Mouse (Mus musculus): ENCODE results near the gene Pxmp4.

Gene Pxmp4

GRCm38 (mm10) chr2:154603638-154604153, at the start of gene Pxmp4:
Gene Pxmp4, minus strand, starts transcription at chr2:154603708.
- DNase-seq (ENCODE audit: low read depth, low spot score), result peak; percentile 98

- peak; percentile 39 for DNase-seq (ENCODE audit: low read depth, low spot score)
Observed at GRCm38 (mm10) chr2:154651363-154651762, 47.9 kb upstream of the Pxmp4 start, which contains the start of gene Chmp4b. Gene Chmp4b, plus strand, starts transcription at chr2:154651705.

DNA sequence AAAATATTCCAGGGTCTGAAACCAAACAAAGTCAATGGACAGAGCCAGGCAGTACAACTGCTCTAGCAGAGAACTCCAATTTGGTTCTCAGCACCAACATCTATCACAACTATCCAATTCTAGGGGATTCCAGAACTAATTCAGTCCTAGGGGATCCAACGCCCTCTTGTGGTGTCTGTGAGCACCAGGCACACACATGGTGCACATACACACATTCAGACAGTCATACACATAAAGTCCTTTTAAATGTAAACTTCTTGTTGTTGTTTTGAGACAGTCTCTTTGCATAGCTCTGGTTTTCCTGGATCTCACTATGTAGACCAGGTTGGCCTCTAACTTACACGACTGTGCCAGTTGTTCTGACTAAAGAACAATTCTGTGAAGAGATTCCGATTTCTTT, 46.9 kb upstream of the Pxmp4 start:
- DNase-seq (ENCODE audit: low read depth, low spot score), result no peak

DNA sequence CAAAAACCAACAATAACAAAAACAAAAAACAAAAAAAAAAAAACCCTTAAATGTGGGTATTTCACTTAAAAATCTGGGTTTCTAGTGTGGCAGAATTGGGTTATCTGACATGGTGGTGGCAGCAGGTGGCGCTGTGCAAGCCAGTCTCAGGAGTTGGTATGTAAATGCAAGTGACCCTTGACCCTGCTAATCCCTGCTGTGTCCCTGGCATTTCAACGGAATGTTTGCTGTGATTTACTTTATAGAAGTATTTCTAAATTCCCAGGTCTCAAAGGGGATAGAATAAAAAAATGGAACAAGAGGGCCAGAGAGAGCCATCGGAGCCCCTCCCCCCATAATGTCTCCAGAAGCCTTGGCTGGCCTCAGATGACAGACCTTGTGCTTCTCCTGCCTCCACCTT, 44.6 kb upstream of the Pxmp4 start:
- peak; percentile 32 for DNase-seq (ENCODE audit: low read depth, low spot score)

GRCm38 (mm10) chr2:154646634-154647033, 43.1 kb upstream of the Pxmp4 start:
- DNase-seq (ENCODE audit: low read depth, low spot score), result no peak

DNA sequence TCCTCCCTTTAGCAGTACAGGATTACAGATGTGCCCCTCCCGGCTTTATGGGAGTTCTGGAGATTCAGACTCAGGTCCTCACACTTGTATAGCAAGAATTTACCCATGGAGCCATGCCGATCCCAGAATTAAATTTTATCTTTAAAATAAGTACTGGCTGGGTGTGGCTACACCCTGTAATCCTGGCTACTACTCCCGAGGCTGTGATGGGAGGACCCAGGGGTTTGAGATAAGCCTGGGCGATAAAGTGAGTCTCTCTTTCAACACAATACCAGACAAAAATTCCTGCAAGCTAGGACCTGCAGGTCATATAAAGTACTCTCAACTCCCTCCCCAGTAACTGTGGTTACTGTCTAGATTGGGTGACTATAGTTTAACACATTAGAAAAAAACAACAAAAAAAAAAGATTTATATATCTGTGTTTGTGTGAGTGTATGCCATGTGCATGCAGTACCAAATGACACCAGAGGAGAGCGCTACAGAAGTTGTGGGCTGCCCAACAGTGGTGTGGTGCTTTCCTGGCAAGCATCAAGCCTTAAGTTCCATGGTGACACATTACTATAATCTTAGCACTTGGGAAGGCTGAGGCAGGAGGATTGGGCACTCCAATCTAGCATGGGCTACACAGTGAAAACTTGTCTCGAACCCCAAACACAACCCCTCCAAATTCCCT, 39.3 kb upstream of the Pxmp4 start:
- no peak for DNase-seq (ENCODE audit: low read depth, low spot score)

GRCm38 (mm10) chr2:154642005-154642459, 38.5 kb upstream of the Pxmp4 start:
- no peak for DNase-seq (ENCODE audit: low read depth, low spot score)

DNA sequence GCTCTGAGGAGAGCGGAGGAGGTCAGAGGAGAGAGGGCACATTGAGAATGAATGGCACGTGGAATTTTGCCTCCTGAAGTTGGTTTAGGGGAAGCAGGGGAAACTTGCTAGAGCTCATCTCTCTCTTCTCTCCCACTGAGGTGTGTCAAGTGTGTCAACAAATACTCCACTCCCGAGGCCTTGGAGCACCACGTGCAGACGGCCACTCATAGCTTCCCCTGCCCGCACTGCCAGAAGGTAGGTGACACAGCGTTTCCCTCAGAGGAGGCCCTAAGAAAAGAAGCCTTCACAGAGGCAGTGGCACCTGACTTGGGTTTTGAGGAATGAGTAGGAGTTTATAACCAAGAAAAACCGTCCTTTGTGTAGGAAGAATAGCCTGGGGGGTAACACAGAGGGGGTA, 37.7 kb upstream of the Pxmp4 start:
- no peak for DNase-seq (ENCODE audit: low read depth, low spot score)

DNA sequence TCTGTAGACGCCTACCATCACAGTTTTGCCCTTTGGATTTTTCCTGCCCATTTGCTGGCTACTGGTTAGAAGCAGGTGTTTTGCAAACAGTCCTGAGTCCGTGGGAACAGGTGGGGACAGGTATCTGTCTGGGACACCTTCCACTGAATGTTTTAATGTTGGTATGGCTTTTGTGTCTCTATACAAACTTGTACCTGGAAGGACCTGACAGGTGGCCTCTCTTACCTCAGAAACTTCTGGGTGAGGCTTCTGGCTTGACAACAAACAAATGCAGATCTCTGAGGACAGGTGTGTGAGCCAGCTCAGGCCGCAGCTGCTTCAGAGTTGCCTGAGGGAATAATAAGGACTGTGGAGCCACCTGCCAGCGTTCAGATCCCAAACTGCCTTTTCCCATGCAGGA, 35.6 kb upstream of the Pxmp4 start:
- no peak for DNase-seq (ENCODE audit: low read depth, low spot score)

- DNase-seq (ENCODE audit: low read depth, low spot score), result no peak
Observed at GRCm38 (mm10) chr2:154638521-154638920, 35.0 kb upstream of the Pxmp4 start.

DNA sequence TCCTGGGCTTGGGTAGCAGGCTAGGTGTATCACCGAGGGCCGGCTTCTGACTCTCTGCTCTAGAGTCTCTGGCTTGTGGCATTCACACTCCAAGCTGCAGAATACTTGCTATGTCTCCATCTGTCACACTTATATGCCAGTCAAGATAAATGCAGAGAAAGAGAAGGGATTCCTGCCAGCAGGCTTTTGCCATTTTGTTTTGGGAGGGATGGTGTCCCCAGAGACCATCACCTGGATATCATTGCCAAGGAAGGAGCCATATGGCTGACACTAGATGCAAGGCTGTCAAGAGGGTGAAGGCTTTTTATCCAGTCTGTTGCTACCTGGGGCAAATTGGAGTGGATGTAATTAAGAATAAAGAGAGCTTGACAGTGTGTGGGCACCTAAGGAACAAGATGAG, 32.3 kb upstream of the Pxmp4 start:
- no peak for DNase-seq (ENCODE audit: low read depth, low spot score)

DNA sequence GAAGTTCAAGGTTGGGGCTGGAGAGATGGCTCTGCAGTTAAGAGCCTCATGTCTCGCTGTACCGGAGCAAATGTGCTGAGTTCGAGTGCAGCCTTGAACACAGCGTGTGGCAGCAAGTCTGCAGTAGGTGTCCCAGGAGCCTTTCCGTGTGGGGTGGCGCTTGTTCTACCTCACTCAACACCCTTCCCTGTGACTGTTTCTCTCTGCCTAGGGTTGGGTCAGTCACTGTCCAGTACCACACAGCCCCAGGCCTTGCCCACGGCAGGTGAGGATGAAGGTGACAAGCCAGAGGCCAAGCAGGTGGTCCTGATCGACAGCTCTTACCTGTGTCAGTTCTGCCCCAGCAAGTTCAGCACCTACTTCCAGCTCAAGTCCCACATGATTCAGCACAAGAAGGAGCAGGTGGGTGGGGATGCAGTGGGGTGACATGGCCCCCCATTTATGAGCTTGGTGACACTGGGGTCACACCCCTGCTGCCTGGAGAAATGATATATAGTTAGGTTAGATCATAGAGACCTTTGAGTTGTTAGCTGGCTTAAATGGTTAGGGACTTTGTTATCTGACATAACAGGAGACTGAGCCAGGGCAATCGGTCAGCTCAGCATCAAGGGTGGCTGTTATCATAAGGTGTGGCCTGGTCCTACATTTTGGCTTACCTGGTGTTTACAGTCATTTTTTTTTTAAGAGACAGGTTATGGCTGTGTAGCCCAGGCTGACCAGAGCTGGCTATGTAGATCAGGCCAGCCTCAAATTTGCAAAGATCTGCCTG, 30.6 kb upstream of the Pxmp4 start:
- DNase-seq (ENCODE audit: low read depth, low spot score), result no peak

- no peak for DNase-seq (ENCODE audit: low read depth, low spot score)
Observed at GRCm38 (mm10) chr2:154633039-154633742, 29.7 kb upstream of the Pxmp4 start.

DNA sequence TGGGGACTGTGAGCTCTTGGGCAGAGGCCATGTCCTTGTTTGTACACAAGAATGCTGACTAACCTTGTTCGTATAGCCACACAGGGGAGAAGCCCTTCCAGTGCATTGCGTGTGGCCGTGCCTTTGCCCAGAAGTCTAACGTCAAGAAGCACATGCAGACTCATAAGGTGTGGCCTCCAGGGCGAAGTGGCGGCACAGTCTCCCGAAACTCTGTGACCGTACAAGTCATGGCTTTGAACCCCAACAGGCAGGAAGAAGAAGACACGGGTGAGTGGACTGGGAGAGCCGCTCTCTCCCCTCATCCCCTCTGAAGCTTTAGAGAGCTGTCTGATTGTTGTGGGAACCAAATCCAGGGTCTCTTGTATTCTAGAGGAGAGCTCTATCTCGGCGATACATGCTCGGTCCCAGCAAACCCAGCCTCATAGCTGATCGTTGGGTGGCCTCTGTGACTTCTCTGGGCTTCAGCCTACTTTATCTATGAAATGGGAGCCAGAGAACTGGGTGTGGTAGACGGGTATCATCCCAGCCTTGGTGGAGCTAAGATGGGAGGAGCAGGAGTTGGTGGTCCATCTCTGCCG, 28.8 kb upstream of the Pxmp4 start:
- DNase-seq (ENCODE audit: low read depth, low spot score), result no peak

- DNase-seq (ENCODE audit: low read depth, low spot score), result no peak
Observed at GRCm38 (mm10) chr2:154630531-154630930, 27.0 kb upstream of the Pxmp4 start.

- DNase-seq (ENCODE audit: low read depth, low spot score), result no peak
Observed at GRCm38 (mm10) chr2:154624137-154624536, 20.6 kb upstream of the Pxmp4 start.

- no peak for DNase-seq (ENCODE audit: low read depth, low spot score)
Observed at GRCm38 (mm10) chr2:154621684-154622083, 18.2 kb upstream of the Pxmp4 start.

DNA sequence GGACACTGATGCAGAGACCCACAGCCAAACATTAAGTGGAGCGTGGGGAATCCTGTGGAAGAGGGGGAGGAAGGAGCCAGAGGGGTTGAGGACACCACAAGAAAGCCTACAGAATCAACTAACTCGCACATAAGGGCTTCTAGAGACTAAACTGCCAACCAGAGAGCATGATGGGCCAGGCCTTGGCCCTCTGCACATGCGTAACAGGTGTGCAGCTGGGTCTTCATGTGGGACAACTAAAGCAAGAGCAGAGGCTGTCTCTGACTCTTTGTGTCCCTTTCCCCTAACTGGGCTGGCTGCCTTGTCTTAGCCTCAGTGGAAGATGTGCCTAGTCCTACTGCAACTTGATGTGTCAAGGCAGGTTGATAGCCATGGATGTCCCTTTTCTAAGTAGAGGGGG, 13.6 kb upstream of the Pxmp4 start:
- no peak for DNase-seq (ENCODE audit: low read depth, low spot score)

- no peak for DNase-seq (ENCODE audit: low read depth, low spot score)
Observed at GRCm38 (mm10) chr2:154615674-154616073, 12.2 kb upstream of the Pxmp4 start.

DNA sequence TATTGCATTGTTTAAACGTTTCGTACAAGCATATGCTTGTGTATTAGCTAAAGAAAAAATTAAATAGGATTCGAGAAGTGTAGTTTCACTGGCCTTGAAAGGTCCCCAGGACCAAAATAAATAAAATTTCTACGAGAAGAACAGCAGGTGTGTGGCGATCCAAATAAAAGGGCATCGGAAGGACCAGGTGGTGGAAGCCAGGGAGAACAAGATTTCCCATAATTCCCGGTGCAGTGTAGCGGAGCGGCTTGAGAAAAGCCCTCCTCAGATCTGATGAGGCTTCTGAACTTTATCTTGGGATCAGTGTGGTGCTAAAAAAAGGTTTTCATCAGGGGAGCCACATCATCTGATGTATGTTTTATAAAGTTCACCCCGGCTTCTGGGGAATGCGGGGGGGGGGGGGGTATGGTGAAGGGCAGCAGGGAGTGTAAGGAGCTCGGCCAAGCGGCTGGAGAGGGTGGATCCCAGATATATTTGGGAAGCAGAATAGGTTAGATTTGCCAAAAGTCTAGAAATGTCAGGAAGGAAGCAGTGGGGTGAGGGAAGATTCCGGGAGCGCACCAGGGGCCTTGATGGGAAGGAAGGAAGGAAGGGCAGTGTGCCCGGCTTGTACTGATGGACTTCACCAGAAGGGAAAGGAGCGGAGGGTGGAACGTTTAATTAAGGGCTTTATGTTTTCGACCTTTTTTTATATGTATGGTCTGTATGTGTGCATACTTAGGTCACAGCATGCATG, 11.5 kb upstream of the Pxmp4 start:
- no peak for DNase-seq (ENCODE audit: low read depth, low spot score)
